Mouse (Mus musculus) stomach, postnatal 0 days (tissue): ENCODE measurements around the gene Fgfbp3. TPM values are rescaled to one million over a fixed set of nuclear protein-coding genes. Genes with fewer than 3 reads are reported as not detected.

Experiments used
- ATAC-seq: fragments of 200-750 bp; cut with Nextera tagmentation; 2 replicates; pipeline ENCODE4 v1.8.0; 2017; ENCODE audit not compliant: low FRiP score, low TSS enrichment
- DNase-seq: peaks from one replicate; pipeline ENCODE4 v3.0.0-alpha.2; 2016; ENCODE audit warnings: low spot score
- H3K27ac ChIP-seq: fragments of 300-500 bp; sonication (generic); replicated peaks from 2 replicates; pipeline ENCODE4 v1.5.1; 2014; ENCODE audit warnings: mild to moderate bottlenecking, control low read depth
- H3K27me3 ChIP-seq: fragments of 300-500 bp; sonication (generic); 2 replicates; pipeline ENCODE4 v1.6.1; 2014; ENCODE audit warnings: low read length; ENCODE audit not compliant: control insufficient read depth, insufficient read depth
- H3K36me3 ChIP-seq: fragments of 300-500 bp; sonication (generic); 2 replicates; pipeline ENCODE4 v1.6.1; 2014; ENCODE audit warnings: low read length, mixed read lengths; ENCODE audit not compliant: control insufficient read depth, insufficient read depth
- H3K4me1 ChIP-seq: fragments of 300-500 bp; sonication (generic); replicated peaks from 2 replicates; pipeline ENCODE4 v1.6.1; 2014; ENCODE audit warnings: antibody characterized with exemption; ENCODE audit not compliant: control insufficient read depth, insufficient read depth
- H3K4me2 ChIP-seq: fragments of 300-500 bp; sonication (generic); replicated peaks from 2 replicates; pipeline ENCODE4 v1.6.1; 2014; ENCODE audit warnings: low read depth, mild to moderate bottlenecking, control low read depth, moderate library complexity
- H3K4me3 ChIP-seq: fragments of 300-500 bp; sonication (generic); 2 replicates; pipeline ENCODE4 v1.5.1; 2014; ENCODE audit warnings: low read depth, low read length, control low read depth
- H3K9ac ChIP-seq: fragments of 300-500 bp; sonication (generic); 2 replicates; pipeline ENCODE4 v1.6.1; 2014; ENCODE audit warnings: mild to moderate bottlenecking, low read length, control low read depth, mixed read lengths
- H3K9me3 ChIP-seq: fragments of 300-500 bp; sonication (generic); 2 replicates; pipeline ENCODE4 v1.6.1; 2016; ENCODE audit warnings: low read length; ENCODE audit not compliant: control insufficient read depth
- CTCF ChIP-seq: IDR thresholded peaks from 2 replicates; pipeline ENCODE4 v1.5.1; 2016; ENCODE audit warnings: antibody characterized with exemption, low read depth, mild to moderate bottlenecking, moderate library complexity
- EP300 ChIP-seq: optimal IDR thresholded peaks from 2 replicates; pipeline ENCODE3; 2016; ENCODE audit warnings: antibody characterized with exemption
- WGBS: fragments of 180-500 bp; shearing (Covaris S2); extraction: QIAGEN DNeasy Blood & Tissue Kit; methylation state at CpG from one replicate; pipeline ENCODE4 v1.1.7; 2014; 5-methylcytosine and 5-hydroxymethylcytosine counted together
- polyA plus RNA-seq: library from polyadenylated mRNA; unstranded; fragments of >200 nt; fragmentation: Nextera tagmentation; extraction: Ambion mirVana; gene quantifications from 2 replicates; pipeline ENCODE4 v1.2.1, GENCODE M21; 2015

The Fgfbp3 gene
- polyA plus RNA-seq, 1 experiment from 2014 or later: 4.4 TPM

GRCm38 (mm10) chr19:36916876-36917389, 2.5 kb downstream of the Fgfbp3 start:
- H3K27me3 ChIP-seq: no peaks in the 10 kb centered on the region

GRCm38 (mm10) chr19:36916206-36916605, 3.2 kb downstream of the Fgfbp3 start:
- no peaks in the 10 kb centered on the region for H3K36me3 ChIP-seq
- H3K4me3 ChIP-seq: no peak overlapping the region
- 0 out of 2 replicates have a peak, but pooled peaks cover 2% of the 10 kb centered on the region for H3K4me1 ChIP-seq
- no peaks in the 10 kb centered on the region for H3K9me3 ChIP-seq
- DNase-seq: no peak
- H3K27ac ChIP-seq: no peak overlapping the region
- ATAC-seq: no peak
- no peak overlapping the region for H3K4me2 ChIP-seq
- H3K27me3 ChIP-seq: no peaks in the 10 kb centered on the region
- 83% methylated on average over 4 of the region's 4 CpGs for WGBS
- TF ChIP-seq EP300 (no peak), CTCF (no peak)
- H3K9ac ChIP-seq: no peak overlapping the region

More at GRCm38 (mm10) chr19:36916876-36917389, 2.5 kb downstream of the Fgfbp3 start:
- DNase-seq (no peak), ATAC-seq (no peak)
- Histone ChIP-seq H3K36me3 (no peaks in the 10 kb centered on the region), H3K4me1 (0 out of 2 replicates have a peak, but pooled peaks cover 2% of the 10 kb centered on the region), H3K4me2 (no peak overlapping the region), H3K4me3 (no peak overlapping the region), H3K27ac (no peak overlapping the region), H3K9ac (no peak overlapping the region), H3K9me3 (no peaks in the 10 kb centered on the region)
- TF ChIP-seq CTCF (no peak), EP300 (no peak)
- WGBS: 87% methylated on average over 1 of the region's 1 CpGs

- Histone ChIP-seq H3K36me3 (no peaks in the 10 kb centered on the region), H3K9ac (no peak overlapping the region), H3K9me3 (no peaks in the 10 kb centered on the region), H3K27ac (no peak overlapping the region), H3K4me1 (no peaks in the 10 kb centered on the region), H3K4me2 (no peak overlapping the region), H3K27me3 (no peaks in the 10 kb centered on the region), H3K4me3 (no peak overlapping the region)
- TF ChIP-seq EP300: no peak
- TF ChIP-seq CTCF: no peak
- ATAC-seq (no peak), DNase-seq (no peak)
- WGBS: 73% methylated on average over 7 of the region's 7 CpGs
Measured at GRCm38 (mm10) chr19:36913064-36913463, 6.4 kb downstream of the Fgfbp3 start.

GRCm38 (mm10) chr19:36910424-36911045, 8.9 kb downstream of the Fgfbp3 start:
- DNase-seq (no peak), ATAC-seq (no peak)
- TF ChIP-seq EP300 (no peak), CTCF (no peak)
- Histone ChIP-seq H3K27ac (no peak overlapping the region), H3K9me3 (no peaks in the 10 kb centered on the region), H3K9ac (no peak overlapping the region), H3K4me2 (no peak overlapping the region), H3K4me3 (no peak overlapping the region), H3K4me1 (no peaks in the 10 kb centered on the region), H3K36me3 (no peaks in the 10 kb centered on the region), H3K27me3 (no peaks in the 10 kb centered on the region)
- 52% methylated on average over 12 of the region's 12 CpGs for WGBS

GRCm38 (mm10) chr19:36909676-36910292, 9.6 kb downstream of the Fgfbp3 start:
- ATAC-seq: peak; percentile 76

GRCm38 (mm10) chr19:36909150-36909549, 10.3 kb downstream of the Fgfbp3 start:
- no peaks in the 10 kb centered on the region for H3K36me3 ChIP-seq
- H3K27me3 ChIP-seq: no peaks in the 10 kb centered on the region
- no peak overlapping the region for H3K4me2 ChIP-seq
- WGBS: 76% methylated on average over 3 of the region's 3 CpGs
- no peak overlapping the region for H3K4me3 ChIP-seq
- ATAC-seq: no peak
- DNase-seq: no peak
- no peak overlapping the region for H3K27ac ChIP-seq
- TF ChIP-seq EP300 (no peak), CTCF (no peak)
- H3K9me3 ChIP-seq: no peaks in the 10 kb centered on the region
- no peaks in the 10 kb centered on the region for H3K4me1 ChIP-seq
- no peak overlapping the region for H3K9ac ChIP-seq

More at GRCm38 (mm10) chr19:36909676-36910292, 9.6 kb downstream of the Fgfbp3 start:
- H3K9ac ChIP-seq: no peak overlapping the region
- no peak overlapping the region for H3K4me3 ChIP-seq
- TF ChIP-seq CTCF (peak; percentile 73), EP300 (no peak)
- no peak overlapping the region for H3K4me2 ChIP-seq
- no peak overlapping the region for H3K27ac ChIP-seq
- no peaks in the 10 kb centered on the region for H3K4me1 ChIP-seq
- no peaks in the 10 kb centered on the region for H3K27me3 ChIP-seq
- peak; percentile 81 for DNase-seq
- H3K36me3 ChIP-seq: no peaks in the 10 kb centered on the region
- WGBS: 23% methylated on average over 9 of the region's 9 CpGs
- H3K9me3 ChIP-seq: no peaks in the 10 kb centered on the region
